Mouse (Mus musculus): Measurements from ENCODE around the gene Mapk8ip2. TPM values are rescaled to one million over a fixed set of nuclear protein-coding genes. Genes with fewer than 3 reads are reported as not detected.

Gene Mapk8ip2
- polyA plus RNA-seq (2016; fragmentation: Nextera tagmentation; extraction: Ambion mirVana) = 9.2 and 9.7 TPM in 2 replicates

- peaks cover 20% of the 10 kb centered on the region for H3K4me1 ChIP-seq
- peak within 1 kb of the TSS; percentile 83 for H3K27ac ChIP-seq (replicated peaks)
- peak within 1 kb of the TSS; percentile 77 for H3K4me3 ChIP-seq
- H3K36me3 ChIP-seq (replicated peaks) = peaks cover 18% of the 10 kb centered on the region
- H3K9me3 ChIP-seq = no peaks in the 10 kb centered on the region
- DNase-seq (ENCODE audit: low spot score) = peak; percentile 45
- under 1% methylated on average over 53 of the region's 53 CpGs for WGBS
- H3K27me3 ChIP-seq (replicated peaks; ENCODE audit: low read depth, poor library complexity, severe bottlenecking) = peaks cover 45% of the 10 kb centered on the region
Measured at GRCm38 (mm10) chr15:89453865-89454478, at the start of gene Mapk8ip2. TSS of gene Mapk8ip2 (plus strand) at chr15:89453913.

- Histone ChIP-seq H3K4me3 (no peak overlapping the region), H3K4me1 (no peaks in the 10 kb centered on the region), H3K36me3 (replicated peaks) (no peaks in the 10 kb centered on the region), H3K9me3 (peaks cover 12% of the 10 kb centered on the region), H3K27me3 (replicated peaks; ENCODE audit: low read depth, poor library complexity, severe bottlenecking) (no peaks in the 10 kb centered on the region), H3K27ac (replicated peaks) (no peak overlapping the region)
- no peak for DNase-seq (ENCODE audit: low spot score)
- WGBS = 86% methylated on average over 10 of the region's 10 CpGs
Measured at GRCm38 (mm10) chr15:89404831-89405623, 48.7 kb upstream of the Mapk8ip2 start.

GRCm38 (mm10) chr15:89406691-89407090 is 47.0 kb upstream of the Mapk8ip2 start:
- no peak overlapping the region for H3K27ac ChIP-seq (replicated peaks)
- DNase-seq (ENCODE audit: low spot score) = no peak
- H3K9me3 ChIP-seq = peaks cover 12% of the 10 kb centered on the region
- H3K4me1 ChIP-seq = no peaks in the 10 kb centered on the region
- H3K27me3 ChIP-seq (replicated peaks; ENCODE audit: low read depth, poor library complexity, severe bottlenecking) = no peaks in the 10 kb centered on the region
- H3K4me3 ChIP-seq = no peak overlapping the region
- no peaks in the 10 kb centered on the region for H3K36me3 ChIP-seq (replicated peaks)

DNA sequence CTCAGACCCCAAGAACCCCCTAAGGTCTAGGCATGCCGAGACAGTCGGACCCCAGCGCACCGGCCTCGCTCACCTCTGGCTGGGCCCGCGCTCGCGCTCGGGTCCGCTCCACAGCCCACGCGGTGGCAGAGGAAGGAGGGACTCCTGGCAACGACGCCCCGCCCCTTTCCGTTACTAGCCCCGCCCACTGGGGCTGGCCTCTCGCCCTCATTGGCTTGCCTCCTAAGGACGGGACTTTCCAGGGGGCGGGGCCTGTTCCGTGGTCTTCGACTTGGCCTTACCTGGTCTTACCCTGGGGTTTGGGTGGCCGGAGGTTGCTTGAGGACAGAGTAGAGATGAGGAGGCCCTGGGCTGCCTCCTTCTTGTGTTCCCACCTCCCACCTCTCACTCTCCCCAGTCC is 43.6 kb upstream of the Mapk8ip2 start, which contains the start of gene Syce3:
Gene Syce3, minus strand, starts transcription at position 386 of the 400 bp plus-strand sequence.
- H3K4me3 ChIP-seq = no peak within 1 kb of the TSS
- 87% methylated on average over 24 of the region's 24 CpGs for WGBS
- DNase-seq (ENCODE audit: low spot score) = no peak
- no peaks in the 10 kb centered on the region for H3K36me3 ChIP-seq (replicated peaks)
- no peaks in the 10 kb centered on the region for H3K27me3 ChIP-seq (replicated peaks; ENCODE audit: low read depth, poor library complexity, severe bottlenecking)
- no peaks in the 10 kb centered on the region for H3K4me1 ChIP-seq
- peaks cover 12% of the 10 kb centered on the region for H3K9me3 ChIP-seq
- no peak within 1 kb of the TSS for H3K27ac ChIP-seq (replicated peaks)

GRCm38 (mm10) chr15:89415282-89415681 is 38.4 kb upstream of the Mapk8ip2 start:
- H3K4me1 ChIP-seq = no peaks in the 10 kb centered on the region
- no peak overlapping the region for H3K4me3 ChIP-seq
- peaks cover 35% of the 10 kb centered on the region for H3K36me3 ChIP-seq (replicated peaks)
- no peaks in the 10 kb centered on the region for H3K27me3 ChIP-seq (replicated peaks; ENCODE audit: low read depth, poor library complexity, severe bottlenecking)
- no peak for DNase-seq (ENCODE audit: low spot score)
- H3K27ac ChIP-seq (replicated peaks) = no peak overlapping the region
- 88% methylated on average over 8 of the region's 8 CpGs for WGBS
- H3K9me3 ChIP-seq = no peaks in the 10 kb centered on the region

DNA sequence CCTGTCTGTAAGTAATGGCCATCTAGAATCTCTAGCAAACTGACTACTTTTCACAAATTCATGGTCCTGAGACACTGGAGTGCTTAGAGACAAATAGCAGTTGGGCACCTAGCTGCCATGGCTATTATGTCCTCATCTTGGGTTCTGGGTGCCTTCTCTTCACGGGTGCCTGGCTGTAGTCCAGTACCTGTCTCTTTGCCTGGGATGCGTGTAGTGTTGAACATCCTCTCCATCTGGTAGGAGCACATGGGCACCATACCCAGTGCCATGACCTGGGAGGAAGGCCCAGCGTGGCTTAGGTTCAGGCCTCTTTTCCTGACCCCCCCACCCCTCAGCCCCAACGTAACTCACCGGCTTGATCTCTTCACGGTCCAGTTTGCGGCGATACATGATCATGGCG is 31.8 kb upstream of the Mapk8ip2 start:
- Histone ChIP-seq H3K36me3 (replicated peaks) (peaks cover 64% of the 10 kb centered on the region), H3K27me3 (replicated peaks; ENCODE audit: low read depth, poor library complexity, severe bottlenecking) (no peaks in the 10 kb centered on the region), H3K4me3 (no peak overlapping the region), H3K27ac (replicated peaks) (no peak overlapping the region), H3K4me1 (peaks cover 16% of the 10 kb centered on the region), H3K9me3 (no peaks in the 10 kb centered on the region)
- DNase-seq (ENCODE audit: low spot score) = no peak
- 93% methylated on average over 9 of the region's 9 CpGs for WGBS

DNA sequence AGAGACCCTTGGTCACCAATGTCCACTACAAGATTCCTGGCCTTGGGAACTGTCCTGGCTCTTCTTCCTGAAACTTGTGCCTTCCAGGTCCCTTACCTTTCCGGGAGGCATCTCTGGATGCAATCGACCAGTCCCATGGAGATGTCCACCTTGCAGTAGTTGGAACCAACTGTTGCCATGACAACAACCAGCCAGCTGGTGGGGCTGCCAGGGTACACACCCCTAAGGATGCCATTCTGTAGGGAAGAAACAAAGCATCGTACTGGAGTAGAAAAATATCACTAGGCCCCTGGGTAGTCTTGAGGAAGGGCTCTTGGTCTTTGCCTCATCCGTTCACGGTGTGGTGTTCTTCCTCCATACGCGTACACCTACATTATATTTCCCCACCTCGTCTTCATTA is 29.1 kb upstream of the Mapk8ip2 start:
- no peak overlapping the region for H3K27ac ChIP-seq (replicated peaks)
- H3K4me3 ChIP-seq = no peak overlapping the region
- no peaks in the 10 kb centered on the region for H3K9me3 ChIP-seq
- peaks cover 53% of the 10 kb centered on the region for H3K36me3 ChIP-seq (replicated peaks)
- WGBS = 87% methylated on average over 8 of the region's 8 CpGs
- no peak for DNase-seq (ENCODE audit: low spot score)
- H3K27me3 ChIP-seq (replicated peaks; ENCODE audit: low read depth, poor library complexity, severe bottlenecking) = no peaks in the 10 kb centered on the region
- peaks cover 30% of the 10 kb centered on the region for H3K4me1 ChIP-seq

DNA sequence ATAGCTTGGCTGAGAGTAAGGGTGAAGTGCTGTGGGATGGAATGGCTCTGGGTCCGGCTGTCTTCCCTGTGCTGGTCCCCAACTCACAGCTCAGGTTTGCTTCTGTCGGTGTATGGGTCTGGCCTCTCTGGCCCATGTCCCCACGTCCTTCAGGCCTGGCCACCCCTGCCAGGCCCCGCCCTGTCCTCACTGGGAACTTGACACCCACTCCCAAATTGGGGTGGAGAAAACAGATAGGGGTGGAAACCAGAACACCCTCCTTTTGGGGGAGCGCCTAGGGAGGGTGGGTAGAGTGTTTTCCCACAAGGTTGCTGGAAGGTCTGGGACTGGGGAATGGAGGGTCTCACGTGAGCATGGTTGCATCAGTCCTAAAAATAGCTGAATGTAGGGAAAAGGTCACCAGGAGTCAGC is 28.0 kb upstream of the Mapk8ip2 start, which contains the start of gene Cpt1b:
Gene Cpt1b, minus strand, starts transcription at position 153 of the 411 bp plus-strand sequence.
- H3K9me3 ChIP-seq = no peaks in the 10 kb centered on the region
- H3K27ac ChIP-seq (replicated peaks) = no peak within 1 kb of the TSS; the same call in 1 of the 2 replicates
- DNase-seq (ENCODE audit: low spot score) = no peak
- H3K4me1 ChIP-seq = peaks cover 35% of the 10 kb centered on the region
- 23% methylated on average over 6 of the region's 6 CpGs for WGBS
- peak within 1 kb of the TSS; percentile 38 for H3K4me3 ChIP-seq
- peaks cover 42% of the 10 kb centered on the region for H3K36me3 ChIP-seq (replicated peaks)
- H3K27me3 ChIP-seq (replicated peaks; ENCODE audit: low read depth, poor library complexity, severe bottlenecking) = no peaks in the 10 kb centered on the region

DNA sequence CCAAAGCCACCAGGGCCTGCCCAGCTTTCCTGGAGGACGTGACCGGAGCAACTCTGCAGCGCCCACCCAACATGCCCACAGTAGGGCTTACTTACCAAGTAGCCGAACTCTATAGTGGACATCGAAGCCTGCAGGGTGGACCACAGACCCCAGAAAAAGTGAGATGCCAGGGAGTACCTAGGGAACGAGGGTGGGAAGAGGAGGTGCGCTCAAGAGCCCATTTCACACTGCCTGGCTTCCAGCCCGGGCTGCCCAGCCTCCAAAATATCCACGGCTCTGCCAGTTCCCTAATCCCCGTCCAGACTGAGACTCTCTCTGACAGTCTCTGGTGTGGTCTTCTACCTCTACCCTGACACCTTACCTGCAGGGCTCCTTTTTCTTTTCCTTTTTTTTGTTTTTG is 27.0 kb upstream of the Mapk8ip2 start:
- WGBS = 93% methylated on average over 10 of the region's 10 CpGs
- Histone ChIP-seq H3K27me3 (replicated peaks; ENCODE audit: low read depth, poor library complexity, severe bottlenecking) (no peaks in the 10 kb centered on the region), H3K27ac (replicated peaks) (no peak overlapping the region), H3K9me3 (no peaks in the 10 kb centered on the region), H3K36me3 (replicated peaks) (peaks cover 37% of the 10 kb centered on the region), H3K4me1 (peaks cover 35% of the 10 kb centered on the region), H3K4me3 (no peak overlapping the region)
- DNase-seq (ENCODE audit: low spot score) = no peak

DNA sequence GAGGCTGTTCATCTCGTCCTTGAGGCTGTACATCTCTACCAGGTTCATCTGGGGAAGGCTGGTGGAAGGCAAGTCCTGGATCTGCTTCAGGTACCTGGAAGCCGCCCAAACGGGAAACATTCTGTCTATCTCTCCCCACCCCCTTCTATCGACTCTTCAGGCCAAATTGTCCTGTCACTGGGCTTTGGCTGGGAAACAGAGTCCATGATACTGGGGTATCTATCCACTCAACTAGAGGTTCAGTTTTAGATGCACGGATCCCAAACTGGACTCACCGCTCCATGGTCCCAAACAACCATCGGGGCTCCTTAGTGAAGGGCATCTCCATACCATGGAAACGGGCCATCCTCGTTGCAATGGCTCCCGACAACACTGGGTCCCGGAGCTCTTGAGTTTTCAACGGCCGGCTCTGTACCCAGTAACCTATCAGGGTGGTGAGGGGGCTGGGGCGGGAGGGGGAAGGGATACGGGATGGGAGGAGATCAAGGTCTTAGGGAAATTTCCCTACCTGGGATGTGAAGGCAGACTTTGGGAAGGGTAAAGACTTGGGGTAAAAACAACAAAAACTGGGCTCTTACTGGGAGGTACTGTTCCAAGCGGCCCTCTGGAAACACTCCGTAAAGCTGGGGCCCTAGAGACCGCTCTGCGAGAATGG is 25.4 kb upstream of the Mapk8ip2 start:
- DNase-seq (ENCODE audit: low spot score) = no peak
- Histone ChIP-seq H3K4me1 (peaks cover 35% of the 10 kb centered on the region), H3K4me3 (peak overlapping the region; percentile 77), H3K36me3 (replicated peaks) (peaks cover 30% of the 10 kb centered on the region), H3K27me3 (replicated peaks; ENCODE audit: low read depth, poor library complexity, severe bottlenecking) (no peaks in the 10 kb centered on the region), H3K27ac (replicated peaks) (no peak overlapping the region), H3K9me3 (no peaks in the 10 kb centered on the region)
- 77% methylated on average over 19 of the region's 19 CpGs for WGBS

DNA sequence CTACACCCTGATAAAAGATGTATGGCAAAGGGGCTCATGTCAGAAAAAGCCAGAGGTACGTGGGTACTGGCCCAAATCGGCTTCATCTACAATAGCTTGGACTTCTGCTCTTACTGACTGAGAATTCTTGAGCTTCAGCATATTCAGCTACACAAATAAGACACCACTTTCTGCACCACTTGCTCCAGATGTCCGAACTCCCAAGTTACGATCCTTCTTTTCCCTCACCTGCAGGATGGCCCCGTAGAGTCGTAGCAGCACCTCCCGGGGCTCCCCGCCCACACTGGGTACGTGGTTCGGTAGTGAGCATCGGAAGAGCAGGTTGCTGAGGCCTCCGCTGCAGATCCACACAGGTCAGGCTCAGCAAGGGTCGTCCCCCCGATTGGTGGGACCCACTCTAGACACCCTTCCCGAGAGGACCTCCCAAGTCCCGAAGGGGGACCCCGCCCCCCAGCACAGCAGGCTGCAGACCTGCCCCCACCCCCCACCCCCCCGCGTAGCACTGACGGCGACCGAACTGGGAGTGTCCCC is 24.8 kb upstream of the Mapk8ip2 start:
- H3K36me3 ChIP-seq (replicated peaks) = peaks cover 29% of the 10 kb centered on the region
- peak overlapping the region; percentile 93 for H3K27ac ChIP-seq (replicated peaks)
- no peaks in the 10 kb centered on the region for H3K27me3 ChIP-seq (replicated peaks; ENCODE audit: low read depth, poor library complexity, severe bottlenecking)
- DNase-seq (ENCODE audit: low spot score) = no peak
- peaks cover 35% of the 10 kb centered on the region for H3K4me1 ChIP-seq
- H3K9me3 ChIP-seq = no peaks in the 10 kb centered on the region
- WGBS = 6% methylated on average over 22 of the region's 22 CpGs
- H3K4me3 ChIP-seq = peak overlapping the region; percentile 77
